Mouse (Mus musculus): Measurements from ENCODE around the gene Ranbp1. TPM values are rescaled to one million over a fixed set of nuclear protein-coding genes. Genes with fewer than 3 reads are reported as not detected.

Gene Ranbp1
- polyA plus RNA-seq, 1 experiment from 2014 or later = 273 TPM

DNA sequence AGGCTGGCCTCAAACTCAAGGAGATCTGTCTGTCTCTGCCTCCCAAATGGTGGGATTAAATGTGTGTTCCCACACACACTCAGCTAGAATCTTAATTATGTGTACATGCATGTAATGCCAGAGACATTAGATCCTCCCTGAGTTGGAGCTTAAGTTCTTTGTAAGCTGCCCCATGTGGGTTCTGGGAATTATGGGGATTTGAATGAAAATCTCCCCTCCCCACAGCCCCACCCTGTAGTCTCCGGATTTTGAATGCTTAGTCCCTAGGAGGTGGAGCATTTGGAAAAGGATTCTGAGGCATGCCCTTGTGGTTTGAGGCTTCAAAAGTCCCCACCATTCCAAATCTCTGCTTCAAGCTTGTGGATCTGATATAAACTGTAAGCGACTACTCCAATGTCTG, 26.6 kb upstream of the Ranbp1 start:
- ATAC-seq (ENCODE audit: low FRiP score, low TSS enrichment) (no peak), DNase-seq (ENCODE audit: low spot score) (no peak)
- 78% methylated on average over 2 of the region's 2 CpGs for WGBS
- H3K27ac ChIP-seq (replicated peaks) = no peak overlapping the region
- no peaks in the 10 kb centered on the region for H3K9me3 ChIP-seq (ENCODE audit: control insufficient read depth, low read length)
- no peak overlapping the region for H3K4me3 ChIP-seq (ENCODE audit: low read depth, low read length)
- no peak for TF ChIP-seq EP300 (optimal IDR thresholded peaks at IDR 0.05)
- no peak for TF ChIP-seq CTCF (IDR thresholded peaks at IDR 0.05; ENCODE audit: low read depth)
- no peaks in the 10 kb centered on the region for H3K27me3 ChIP-seq (ENCODE audit: control insufficient read depth, insufficient read depth, low read length)
- H3K4me2 ChIP-seq (replicated peaks; ENCODE audit: low read depth) = no peak overlapping the region
- no peaks in the 10 kb centered on the region for H3K4me1 ChIP-seq (replicated peaks; ENCODE audit: control insufficient read depth, insufficient read depth)
- H3K9ac ChIP-seq (ENCODE audit: low read length) = no peak overlapping the region
- peaks cover 41% of the 10 kb centered on the region for H3K36me3 ChIP-seq (ENCODE audit: control insufficient read depth, insufficient read depth, low read length)

DNA sequence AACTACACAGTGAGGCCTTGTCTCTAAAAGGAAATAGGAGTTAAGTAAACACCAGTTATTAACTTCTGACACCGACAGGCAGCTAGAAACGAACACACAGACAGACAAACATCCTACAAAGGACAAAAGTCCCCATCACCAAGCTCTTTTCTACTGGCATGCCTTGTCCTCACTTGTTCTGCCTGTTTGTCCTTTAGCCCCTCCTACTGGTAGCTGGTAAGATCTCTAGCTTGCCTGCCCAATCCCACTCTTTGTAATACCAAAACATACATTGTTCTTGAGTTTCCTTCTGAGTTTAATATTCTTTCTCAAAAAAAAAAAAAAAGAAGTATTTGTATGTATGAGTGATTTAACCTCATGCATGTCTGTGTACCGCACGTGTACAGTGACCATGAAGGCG, 19.6 kb upstream of the Ranbp1 start:
- H3K36me3 ChIP-seq (ENCODE audit: control insufficient read depth, insufficient read depth, low read length) = peaks cover 13% of the 10 kb centered on the region
- no peaks in the 10 kb centered on the region for H3K27me3 ChIP-seq (ENCODE audit: control insufficient read depth, insufficient read depth, low read length)
- H3K4me1 ChIP-seq (replicated peaks; ENCODE audit: control insufficient read depth, insufficient read depth) = no peaks in the 10 kb centered on the region
- H3K9me3 ChIP-seq (ENCODE audit: control insufficient read depth, low read length) = no peaks in the 10 kb centered on the region
- TF ChIP-seq CTCF (IDR thresholded peaks at IDR 0.05; ENCODE audit: low read depth) (peak; percentile 58), EP300 (optimal IDR thresholded peaks at IDR 0.05) (no peak)
- no peak for ATAC-seq (ENCODE audit: low FRiP score, low TSS enrichment)
- no peak overlapping the region for H3K27ac ChIP-seq (replicated peaks)
- no peak overlapping the region for H3K4me2 ChIP-seq (replicated peaks; ENCODE audit: low read depth)
- H3K9ac ChIP-seq (ENCODE audit: low read length) = no peak overlapping the region
- H3K4me3 ChIP-seq (ENCODE audit: low read depth, low read length) = no peak overlapping the region
- 75% methylated on average over 5 of the region's 5 CpGs for WGBS
- no peak for DNase-seq (ENCODE audit: low spot score)

DNA sequence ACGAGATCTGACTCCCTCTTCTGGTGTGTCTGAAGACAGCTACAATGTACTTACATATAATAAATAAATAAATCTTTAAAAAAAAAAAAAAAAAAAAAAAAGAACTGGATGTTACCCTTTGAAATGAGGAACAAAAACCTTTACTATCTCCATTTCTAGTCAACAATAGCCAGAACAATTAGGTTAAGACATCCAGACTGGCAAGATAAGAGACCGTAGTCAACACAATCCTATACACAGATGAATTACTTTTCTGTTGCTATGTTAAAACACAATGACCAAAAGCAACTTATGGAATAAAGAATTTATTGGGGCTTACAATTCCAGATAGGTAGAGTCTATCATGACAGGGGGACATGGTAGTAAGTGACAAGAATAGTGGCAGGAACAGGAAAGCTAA, 16.5 kb upstream of the Ranbp1 start:
- no peak for ATAC-seq (ENCODE audit: low FRiP score, low TSS enrichment)
- H3K36me3 ChIP-seq (ENCODE audit: control insufficient read depth, insufficient read depth, low read length) = peaks cover 14% of the 10 kb centered on the region

DNA sequence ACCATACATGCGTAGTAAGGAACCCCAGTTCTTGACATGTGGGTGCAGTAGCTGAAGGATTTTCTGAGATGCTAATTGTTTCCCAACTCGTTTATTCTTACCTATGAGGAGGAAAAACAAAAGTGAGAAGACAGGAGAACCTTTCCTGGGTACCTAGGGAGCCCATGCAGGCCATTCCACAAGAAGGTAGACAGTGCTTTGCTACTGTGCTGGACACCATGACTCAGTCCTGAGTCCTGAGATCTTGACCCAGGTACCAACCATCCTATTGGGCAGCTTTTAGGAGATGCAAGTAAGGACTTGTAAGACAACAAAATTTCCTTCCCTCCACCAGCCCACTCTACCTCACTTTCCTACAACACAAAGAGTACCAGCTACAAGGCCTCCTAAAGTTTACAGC, 9.7 kb upstream of the Ranbp1 start, which contains the start of gene Gm49776:
Gm49776 (minus strand) TSS at position 101 of the 400 bp plus-strand sequence.
- peaks cover 39% of the 10 kb centered on the region; the same call in 1 of the 2 replicates for H3K36me3 ChIP-seq (ENCODE audit: control insufficient read depth, insufficient read depth, low read length)
- DNase-seq (ENCODE audit: low spot score) (no peak), ATAC-seq (ENCODE audit: low FRiP score, low TSS enrichment) (no peak)
- H3K4me1 ChIP-seq (replicated peaks; ENCODE audit: control insufficient read depth, insufficient read depth) = no peaks in the 10 kb centered on the region
- H3K9me3 ChIP-seq (ENCODE audit: control insufficient read depth, low read length) = no peaks in the 10 kb centered on the region
- no peak within 1 kb of the TSS for H3K4me3 ChIP-seq (ENCODE audit: low read depth, low read length)
- TF ChIP-seq CTCF (IDR thresholded peaks at IDR 0.05; ENCODE audit: low read depth) (no peak), EP300 (optimal IDR thresholded peaks at IDR 0.05) (no peak)
- no peaks in the 10 kb centered on the region for H3K27me3 ChIP-seq (ENCODE audit: control insufficient read depth, insufficient read depth, low read length)
- no peak within 1 kb of the TSS for H3K4me2 ChIP-seq (replicated peaks; ENCODE audit: low read depth)
- H3K9ac ChIP-seq (ENCODE audit: low read length) = no peak within 1 kb of the TSS
- WGBS = 94% methylated on average over 2 of the region's 2 CpGs
- H3K27ac ChIP-seq (replicated peaks) = no peak within 1 kb of the TSS

More for the DNA sequence above, 16.5 kb upstream of the Ranbp1 start:
- no peak overlapping the region for H3K9ac ChIP-seq (ENCODE audit: low read length)
- H3K4me1 ChIP-seq (replicated peaks; ENCODE audit: control insufficient read depth, insufficient read depth) = no peaks in the 10 kb centered on the region
- H3K27me3 ChIP-seq (ENCODE audit: control insufficient read depth, insufficient read depth, low read length) = no peaks in the 10 kb centered on the region
- WGBS = 76% methylated on average over 2 of the region's 2 CpGs
- H3K4me2 ChIP-seq (replicated peaks; ENCODE audit: low read depth) = no peak overlapping the region
- DNase-seq (ENCODE audit: low spot score) = no peak
- TF ChIP-seq EP300 (optimal IDR thresholded peaks at IDR 0.05) (no peak), CTCF (IDR thresholded peaks at IDR 0.05; ENCODE audit: low read depth) (no peak)
- no peaks in the 10 kb centered on the region for H3K9me3 ChIP-seq (ENCODE audit: control insufficient read depth, low read length)
- H3K4me3 ChIP-seq (ENCODE audit: low read depth, low read length) = no peak overlapping the region
- H3K27ac ChIP-seq (replicated peaks) = no peak overlapping the region

DNA sequence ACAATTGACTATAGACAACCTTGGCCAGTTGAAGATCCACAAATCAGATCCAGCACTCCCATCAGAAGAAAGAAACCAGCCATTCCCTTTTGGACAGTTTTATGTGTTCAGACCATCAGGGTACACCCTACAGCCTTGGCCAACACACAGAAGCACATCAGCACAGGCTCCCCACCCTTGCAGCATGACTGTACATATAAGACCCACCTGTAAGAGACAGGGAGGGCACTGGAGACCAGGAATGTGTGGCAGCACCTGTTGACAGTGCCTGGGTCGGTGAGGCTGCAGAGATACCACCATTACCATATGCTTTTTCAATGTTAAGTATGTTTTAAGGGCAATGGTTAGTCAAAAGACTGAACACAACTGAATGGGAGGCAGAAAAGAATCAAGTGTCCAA, 5.3 kb upstream of the Ranbp1 start:
- TF ChIP-seq CTCF (IDR thresholded peaks at IDR 0.05; ENCODE audit: low read depth) (no peak), EP300 (optimal IDR thresholded peaks at IDR 0.05) (no peak)
- Histone ChIP-seq H3K27me3 (ENCODE audit: control insufficient read depth, insufficient read depth, low read length) (no peaks in the 10 kb centered on the region), H3K27ac (replicated peaks) (no peak overlapping the region), H3K4me2 (replicated peaks; ENCODE audit: low read depth) (no peak overlapping the region), H3K9me3 (ENCODE audit: control insufficient read depth, low read length) (no peaks in the 10 kb centered on the region), H3K4me3 (ENCODE audit: low read depth, low read length) (no peak overlapping the region), H3K9ac (ENCODE audit: low read length) (no peak overlapping the region), H3K36me3 (ENCODE audit: control insufficient read depth, insufficient read depth, low read length) (peaks cover 34% of the 10 kb centered on the region), H3K4me1 (replicated peaks; ENCODE audit: control insufficient read depth, insufficient read depth) (0 out of 2 replicates have a peak, but pooled peaks cover 5% of the 10 kb centered on the region)
- no peak for DNase-seq (ENCODE audit: low spot score)
- no peak for ATAC-seq (ENCODE audit: low FRiP score, low TSS enrichment)
- 64% methylated on average over 1 of the region's 1 CpGs for WGBS

DNA sequence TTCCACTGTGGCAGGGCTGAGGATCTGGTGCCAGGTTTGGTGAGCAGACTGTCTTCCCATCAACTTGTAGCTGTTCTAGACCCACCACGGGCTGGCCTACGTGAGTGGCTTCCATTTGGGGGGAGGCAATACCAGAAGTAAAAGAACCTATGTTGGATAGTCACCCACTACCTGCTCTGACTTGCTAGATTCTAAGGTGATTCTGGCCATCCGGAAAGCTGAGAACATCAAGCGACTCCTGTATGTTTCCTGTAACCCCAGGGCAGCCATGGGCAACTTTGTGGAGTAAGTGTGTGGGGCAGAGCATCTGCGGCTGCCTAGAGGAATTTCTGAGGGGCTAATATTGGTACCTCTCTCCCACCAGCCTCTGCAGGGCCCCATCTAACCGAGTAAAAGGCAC, 4.2 kb upstream of the Ranbp1 start:
- ATAC-seq (ENCODE audit: low FRiP score, low TSS enrichment) (no peak), DNase-seq (ENCODE audit: low spot score) (no peak)
- H3K4me3 ChIP-seq (ENCODE audit: low read depth, low read length) = no peak overlapping the region
- H3K4me2 ChIP-seq (replicated peaks; ENCODE audit: low read depth) = no peak overlapping the region
- no peak for TF ChIP-seq CTCF (IDR thresholded peaks at IDR 0.05; ENCODE audit: low read depth)
- TF ChIP-seq EP300 (optimal IDR thresholded peaks at IDR 0.05) = no peak
- 0 out of 2 replicates have a peak, but pooled peaks cover 5% of the 10 kb centered on the region for H3K4me1 ChIP-seq (replicated peaks; ENCODE audit: control insufficient read depth, insufficient read depth)
- no peaks in the 10 kb centered on the region for H3K27me3 ChIP-seq (ENCODE audit: control insufficient read depth, insufficient read depth, low read length)
- no peak overlapping the region for H3K9ac ChIP-seq (ENCODE audit: low read length)
- H3K27ac ChIP-seq (replicated peaks) = no peak overlapping the region
- 82% methylated on average over 6 of the region's 6 CpGs for WGBS
- peaks cover 29% of the 10 kb centered on the region for H3K36me3 ChIP-seq (ENCODE audit: control insufficient read depth, insufficient read depth, low read length)
- no peaks in the 10 kb centered on the region for H3K9me3 ChIP-seq (ENCODE audit: control insufficient read depth, low read length)

All from stomach, postnatal 0 days (tissue).